Mouse (Mus musculus): ENCODE results near the gene Olfr706.

DNA sequence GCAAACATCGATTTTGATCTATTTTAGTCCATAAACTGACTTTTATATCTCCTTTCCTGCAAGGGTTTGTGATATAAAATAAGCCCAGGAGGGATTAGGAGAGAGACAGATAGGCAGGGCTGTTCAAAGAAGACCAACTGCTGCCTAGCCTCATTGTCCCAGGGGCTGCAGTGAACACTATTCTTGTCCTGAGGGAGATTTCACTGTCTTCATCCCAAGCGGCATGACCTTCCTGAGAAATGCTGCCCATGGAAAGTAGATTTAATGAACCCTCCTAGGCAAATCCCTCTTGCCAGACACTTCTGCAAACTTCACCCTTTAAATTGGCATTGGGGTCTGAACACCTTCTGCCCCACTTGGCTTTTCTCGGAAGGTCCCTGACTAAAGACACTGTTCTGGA is 11.2 kb downstream of the Olfr706 start, which contains the start of gene Olfr705:
- TF ChIP-seq CTCF (IDR thresholded peaks at IDR 0.05; ENCODE audit: low read depth), result no peak
- no peak for TF ChIP-seq EP300 (IDR thresholded peaks at IDR 0.05; ENCODE audit: low read depth)
